Mouse (Mus musculus): ENCODE results near the gene Akain1. TPM values are rescaled to one million over a fixed set of nuclear protein-coding genes. Genes with fewer than 3 reads are reported as not detected.

The Akain1 gene
- polyA plus RNA-seq, 1 experiment from 2014 or later, result not detected

DNA sequence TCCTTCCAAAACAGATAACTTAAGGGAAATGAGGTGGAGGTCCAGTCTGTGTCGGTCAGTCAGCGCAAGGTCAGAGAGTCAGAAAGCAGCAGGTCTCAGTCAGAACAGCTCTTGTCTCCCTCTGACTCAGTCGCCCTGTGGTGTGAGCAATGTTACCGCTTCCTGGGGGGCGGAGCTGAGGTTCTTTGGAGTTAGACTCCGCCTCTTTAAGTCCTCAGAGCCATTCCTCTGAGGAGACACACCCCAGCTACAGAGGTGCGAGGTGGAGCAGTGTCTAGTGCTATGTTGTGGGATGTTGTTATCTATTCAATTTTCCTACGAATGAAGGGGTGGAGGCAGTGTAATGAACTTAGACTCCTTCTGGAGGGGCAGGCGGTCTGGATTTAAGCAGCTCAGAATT lies 1.9 kb downstream of the Akain1 start:
- no peak overlapping the region for H3K4me2 ChIP-seq (replicated peaks; ENCODE audit: low read depth, low read length)
- H3K9ac ChIP-seq (replicated peaks; ENCODE audit: low read depth), result no peak overlapping the region
- peaks cover 24% of the 10 kb centered on the region for H3K27me3 ChIP-seq (replicated peaks; ENCODE audit: insufficient read depth, low read length)
- TF ChIP-seq CTCF (IDR thresholded peaks at IDR 0.05) (no peak), EP300 (IDR thresholded peaks at IDR 0.05) (no peak)
- no peaks in the 10 kb centered on the region for H3K9me3 ChIP-seq (ENCODE audit: low read length)
- no peak overlapping the region for H3K27ac ChIP-seq (ENCODE audit: low read length)
- H3K4me3 ChIP-seq (ENCODE audit: low read depth, low read length), result no peak overlapping the region
- WGBS, result 14% methylated on average over 9 of the region's 9 CpGs
- no peaks in the 10 kb centered on the region for H3K4me1 ChIP-seq (ENCODE audit: insufficient read depth, low read depth, low read length)
- no peak for DNase-seq (ENCODE audit: low spot score)
- H3K36me3 ChIP-seq (ENCODE audit: insufficient read depth, low read length), result no peaks in the 10 kb centered on the region
- ATAC-seq, result no peak

DNA sequence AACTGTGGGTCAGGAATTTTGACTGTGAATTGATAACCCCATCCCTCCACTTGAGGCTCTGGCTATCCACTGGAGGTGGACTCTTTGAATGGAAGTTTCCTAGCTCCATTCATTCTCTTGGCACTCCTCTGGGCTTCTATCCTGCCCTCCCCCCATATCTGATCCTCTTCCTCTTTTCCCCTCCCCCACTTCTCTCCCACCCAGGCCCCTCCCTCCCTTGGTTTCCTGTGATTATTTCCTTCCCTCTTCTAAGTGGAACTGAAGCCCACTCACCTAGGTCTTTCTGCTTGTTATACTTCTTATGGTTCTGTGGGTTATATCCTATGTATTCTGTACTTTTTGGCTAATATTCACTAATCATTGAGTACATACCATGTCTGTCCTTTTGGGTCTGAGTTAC lies 9.6 kb downstream of the Akain1 start:
- no peak for DNase-seq (ENCODE audit: low spot score)
- TF ChIP-seq CTCF (IDR thresholded peaks at IDR 0.05), result no peak
- no peak for TF ChIP-seq EP300 (IDR thresholded peaks at IDR 0.05)
- no peaks in the 10 kb centered on the region for H3K9me3 ChIP-seq (ENCODE audit: low read length)
- no peak for ATAC-seq
- H3K4me1 ChIP-seq (ENCODE audit: insufficient read depth, low read depth, low read length), result no peaks in the 10 kb centered on the region
- H3K27ac ChIP-seq (ENCODE audit: low read length), result no peak overlapping the region
- no peak overlapping the region for H3K4me3 ChIP-seq (ENCODE audit: low read depth, low read length)
- no peak overlapping the region for H3K9ac ChIP-seq (replicated peaks; ENCODE audit: low read depth)
- H3K27me3 ChIP-seq (replicated peaks; ENCODE audit: insufficient read depth, low read length), result no peaks in the 10 kb centered on the region
- no peak overlapping the region for H3K4me2 ChIP-seq (replicated peaks; ENCODE audit: low read depth, low read length)
- no peaks in the 10 kb centered on the region for H3K36me3 ChIP-seq (ENCODE audit: insufficient read depth, low read length)

DNA sequence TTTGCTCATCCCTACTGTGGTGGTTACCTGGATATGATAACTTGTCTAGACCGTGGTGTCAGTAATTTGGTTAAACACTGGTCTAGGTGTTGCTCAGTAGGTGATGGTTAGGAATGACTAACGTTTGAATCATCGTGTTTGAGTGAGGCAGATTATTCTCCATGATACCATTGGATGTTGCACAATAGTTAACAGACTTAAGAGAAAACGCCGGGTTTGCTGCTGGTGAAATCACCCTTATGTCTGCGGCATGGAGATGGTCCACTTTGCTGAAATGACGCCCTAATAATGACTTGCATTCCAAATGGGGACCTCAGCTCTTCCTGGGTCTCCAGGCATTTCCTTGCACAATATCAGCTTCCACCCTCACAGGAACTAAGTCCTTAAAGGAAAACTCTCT lies 22.6 kb downstream of the Akain1 start:
- H3K4me2 ChIP-seq (replicated peaks; ENCODE audit: low read depth, low read length), result no peak overlapping the region
- 84% methylated on average over 7 of the region's 7 CpGs for WGBS
- ATAC-seq (no peak), DNase-seq (ENCODE audit: low spot score) (no peak)
- TF ChIP-seq EP300 (IDR thresholded peaks at IDR 0.05), result no peak
- no peak for TF ChIP-seq CTCF (IDR thresholded peaks at IDR 0.05)
- H3K27me3 ChIP-seq (replicated peaks; ENCODE audit: insufficient read depth, low read length), result no peaks in the 10 kb centered on the region
- no peaks in the 10 kb centered on the region for H3K9me3 ChIP-seq (ENCODE audit: low read length)
- H3K27ac ChIP-seq (ENCODE audit: low read length), result no peak overlapping the region
- H3K4me3 ChIP-seq (ENCODE audit: low read depth, low read length), result no peak overlapping the region
- H3K4me1 ChIP-seq (ENCODE audit: insufficient read depth, low read depth, low read length), result no peaks in the 10 kb centered on the region
- H3K36me3 ChIP-seq (ENCODE audit: insufficient read depth, low read length), result no peaks in the 10 kb centered on the region
- H3K9ac ChIP-seq (replicated peaks; ENCODE audit: low read depth), result no peak overlapping the region

DNA sequence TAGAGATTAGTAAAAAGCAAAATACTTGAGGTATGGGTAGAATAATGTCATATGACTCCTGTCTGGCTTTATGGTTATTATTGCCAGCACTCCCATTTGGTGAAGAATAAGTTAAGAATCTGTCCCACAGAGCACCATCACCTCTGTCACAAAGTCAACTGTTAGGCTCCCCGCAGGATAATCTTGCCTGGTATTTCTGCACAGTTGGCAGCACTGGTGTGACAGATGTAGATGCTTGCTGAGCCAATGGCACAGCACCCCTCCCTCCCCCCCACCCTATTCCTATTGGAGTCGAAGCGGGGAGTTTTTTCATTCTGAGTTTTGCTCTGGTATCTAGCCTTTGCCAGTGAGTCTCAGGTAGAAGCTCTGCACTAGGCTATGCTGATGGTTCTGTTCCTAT lies 23.9 kb downstream of the Akain1 start:
- Histone ChIP-seq H3K4me1 (ENCODE audit: insufficient read depth, low read depth, low read length) (no peaks in the 10 kb centered on the region), H3K9me3 (ENCODE audit: low read length) (no peaks in the 10 kb centered on the region), H3K4me3 (ENCODE audit: low read depth, low read length) (no peak overlapping the region), H3K9ac (replicated peaks; ENCODE audit: low read depth) (no peak overlapping the region), H3K4me2 (replicated peaks; ENCODE audit: low read depth, low read length) (no peak overlapping the region), H3K27ac (ENCODE audit: low read length) (no peak overlapping the region), H3K36me3 (ENCODE audit: insufficient read depth, low read length) (no peaks in the 10 kb centered on the region), H3K27me3 (replicated peaks; ENCODE audit: insufficient read depth, low read length) (no peaks in the 10 kb centered on the region)
- DNase-seq (ENCODE audit: low spot score), result no peak
- TF ChIP-seq EP300 (IDR thresholded peaks at IDR 0.05) (no peak), CTCF (IDR thresholded peaks at IDR 0.05) (no peak)
- 72% methylated on average over 3 of the region's 3 CpGs for WGBS
- ATAC-seq, result no peak

DNA sequence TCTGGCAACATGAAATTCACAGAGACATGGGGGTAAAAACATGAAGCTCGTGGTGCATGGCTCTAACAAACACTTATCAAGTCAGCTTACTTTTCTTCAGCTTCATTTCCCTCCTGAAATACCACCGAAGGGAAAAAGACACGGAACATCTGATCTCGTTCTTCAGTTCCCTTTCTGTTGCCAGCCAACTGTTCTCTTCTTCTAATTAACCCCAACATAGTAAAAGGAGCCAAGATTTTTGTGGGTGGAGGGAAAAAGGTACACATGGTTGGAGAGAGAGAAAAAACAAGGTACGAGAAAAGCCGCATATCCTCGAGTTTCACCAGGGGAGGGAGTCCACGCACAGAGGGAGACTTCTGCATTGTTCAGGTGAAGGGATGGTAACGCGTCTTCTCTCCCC lies 32.0 kb downstream of the Akain1 start:
- Histone ChIP-seq H3K9me3 (ENCODE audit: low read length) (no peaks in the 10 kb centered on the region), H3K36me3 (ENCODE audit: insufficient read depth, low read length) (no peaks in the 10 kb centered on the region), H3K27me3 (replicated peaks; ENCODE audit: insufficient read depth, low read length) (no peaks in the 10 kb centered on the region), H3K4me1 (ENCODE audit: insufficient read depth, low read depth, low read length) (no peaks in the 10 kb centered on the region), H3K9ac (replicated peaks; ENCODE audit: low read depth) (no peak overlapping the region), H3K4me2 (replicated peaks; ENCODE audit: low read depth, low read length) (no peak overlapping the region), H3K27ac (ENCODE audit: low read length) (no peak overlapping the region), H3K4me3 (ENCODE audit: low read depth, low read length) (no peak overlapping the region)
- DNase-seq (ENCODE audit: low spot score), result no peak
- WGBS, result 45% methylated on average over 10 of the region's 10 CpGs
- no peak for ATAC-seq
- TF ChIP-seq CTCF (IDR thresholded peaks at IDR 0.05) (no peak), EP300 (IDR thresholded peaks at IDR 0.05) (no peak)

DNA sequence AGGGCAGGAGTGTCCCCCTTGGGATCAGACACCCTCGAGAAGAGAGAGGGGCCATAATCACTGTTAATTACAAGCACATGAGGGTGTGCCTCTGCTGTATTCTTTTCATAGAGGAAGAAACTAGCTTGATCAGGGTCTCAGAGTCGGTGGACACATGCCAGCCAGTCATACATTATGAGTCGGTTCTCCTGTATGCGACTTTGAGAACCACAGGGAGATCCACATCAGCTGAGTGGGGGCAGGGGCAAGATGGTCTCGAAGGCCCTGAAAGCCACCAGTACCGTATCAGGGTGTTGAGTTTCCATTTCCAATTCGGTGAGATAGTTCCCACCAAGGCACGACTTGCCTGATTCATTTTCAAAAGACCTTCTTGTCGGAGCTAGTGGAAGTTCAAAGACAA lies 33.3 kb downstream of the Akain1 start:
- H3K27me3 ChIP-seq (replicated peaks; ENCODE audit: insufficient read depth, low read length), result no peaks in the 10 kb centered on the region
- TF ChIP-seq EP300 (IDR thresholded peaks at IDR 0.05), result no peak
- no peak for TF ChIP-seq CTCF (IDR thresholded peaks at IDR 0.05)
- ATAC-seq (no peak), DNase-seq (ENCODE audit: low spot score) (no peak)
- H3K4me3 ChIP-seq (ENCODE audit: low read depth, low read length), result no peak overlapping the region
- no peaks in the 10 kb centered on the region for H3K9me3 ChIP-seq (ENCODE audit: low read length)
- H3K4me2 ChIP-seq (replicated peaks; ENCODE audit: low read depth, low read length), result no peak overlapping the region
- H3K4me1 ChIP-seq (ENCODE audit: insufficient read depth, low read depth, low read length), result no peaks in the 10 kb centered on the region
- H3K9ac ChIP-seq (replicated peaks; ENCODE audit: low read depth), result no peak overlapping the region
- H3K36me3 ChIP-seq (ENCODE audit: insufficient read depth, low read length), result no peaks in the 10 kb centered on the region
- H3K27ac ChIP-seq (ENCODE audit: low read length), result no peak overlapping the region
- 60% methylated on average over 9 of the region's 9 CpGs for WGBS

DNA sequence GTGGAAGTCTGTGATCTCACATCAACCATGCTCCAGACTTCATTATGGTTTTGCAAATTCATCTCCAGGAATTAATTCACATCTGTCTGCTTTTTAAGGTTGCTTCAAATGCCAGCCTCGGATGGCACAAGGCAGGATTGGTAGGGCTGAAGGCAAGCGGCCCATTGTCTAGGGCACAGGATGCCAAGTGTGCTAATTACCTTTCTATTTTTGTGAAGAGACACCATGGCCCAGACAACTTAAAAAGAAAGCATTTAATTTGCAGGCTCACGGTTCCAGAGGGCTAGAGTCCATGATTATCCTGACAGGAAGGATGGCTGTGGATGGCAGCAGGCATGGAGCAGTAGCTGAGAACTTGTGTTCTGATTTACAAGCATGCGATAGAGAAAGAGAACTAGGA lies 35.0 kb downstream of the Akain1 start:
- Histone ChIP-seq H3K4me1 (ENCODE audit: insufficient read depth, low read depth, low read length) (no peaks in the 10 kb centered on the region), H3K27ac (ENCODE audit: low read length) (no peak overlapping the region), H3K27me3 (replicated peaks; ENCODE audit: insufficient read depth, low read length) (no peaks in the 10 kb centered on the region), H3K4me3 (ENCODE audit: low read depth, low read length) (no peak overlapping the region), H3K9me3 (ENCODE audit: low read length) (no peaks in the 10 kb centered on the region), H3K36me3 (ENCODE audit: insufficient read depth, low read length) (no peaks in the 10 kb centered on the region), H3K4me2 (replicated peaks; ENCODE audit: low read depth, low read length) (no peak overlapping the region), H3K9ac (replicated peaks; ENCODE audit: low read depth) (no peak overlapping the region)
- DNase-seq (ENCODE audit: low spot score), result no peak
- ATAC-seq, result no peak
- 81% methylated on average over 4 of the region's 4 CpGs for WGBS
- no peak for TF ChIP-seq CTCF (IDR thresholded peaks at IDR 0.05)
- TF ChIP-seq EP300 (IDR thresholded peaks at IDR 0.05), result no peak
